Mouse (Mus musculus) C2C12 (cell line): ENCODE results near the gene Gm43518.

Experiments
- CTCF ChIP-seq: IDR thresholded peaks from one replicate; pipeline ENCODE4 v1.5.1; 2011; ENCODE audit not compliant: control insufficient read depth, insufficient read depth, insufficient read length
- FOSL1 ChIP-seq: IDR thresholded peaks from one replicate; pipeline ENCODE4 v1.8.0; 2011; ENCODE audit warnings: mild to moderate bottlenecking, low read length; ENCODE audit not compliant: poor library complexity, insufficient read depth, severe bottlenecking
- MAX ChIP-seq: IDR thresholded peaks from one replicate; pipeline ENCODE4 v1.6.1; 2011; ENCODE audit warnings: mild to moderate bottlenecking, control low read depth
- MYOD1 ChIP-seq: IDR thresholded peaks from one replicate; pipeline ENCODE4 v1.6.1; 2011; ENCODE audit warnings: low read depth; ENCODE audit not compliant: control insufficient read depth, insufficient read length
- MYOG ChIP-seq: IDR thresholded peaks from one replicate; pipeline ENCODE4 v1.6.1; 2011; ENCODE audit not compliant: control insufficient read depth, insufficient read length; ENCODE audit errors: extremely low read depth
- USF1 ChIP-seq: IDR thresholded peaks from one replicate; pipeline ENCODE4 v1.6.1; 2011; ENCODE audit warnings: low read depth, mild to moderate bottlenecking, control low read depth, moderate library complexity

DNA sequence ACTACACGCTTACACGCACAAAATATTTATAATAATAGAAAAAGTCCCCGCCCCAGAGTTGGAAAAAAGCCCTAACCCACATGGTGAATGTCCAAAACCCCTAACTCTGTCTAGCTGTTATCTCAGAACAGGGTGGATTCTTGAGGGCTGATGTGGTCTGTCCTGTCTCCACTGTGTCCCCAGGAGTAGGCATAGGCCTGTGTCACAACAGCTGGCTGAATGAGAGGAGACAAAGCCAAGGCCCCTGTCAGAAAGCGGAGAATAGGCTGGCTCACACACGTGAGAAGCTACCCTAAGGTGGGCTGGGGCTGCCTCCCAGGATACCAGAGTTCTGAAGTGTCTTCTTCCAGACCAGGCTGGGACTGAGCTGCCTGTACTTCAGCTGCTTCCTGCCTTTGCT, 50.9 kb downstream of the Gm43518 start:
- TF ChIP-seq CTCF (no peak), USF1 (no peak), MAX (no peak), MYOD1 (peak; percentile 32), FOSL1 (no peak), MYOG (no peak)
